Mouse (Mus musculus) CD4-positive helper T cell, adult 2 months (primary cell): Measurements from ENCODE around the gene Senp3.
"Not testable (repeated sequence)": the region's sequence is repeated elsewhere in the genome, so short reads cannot be mapped to it uniquely, and the experiment has no call there.

ENCODE experiments used
- DNase-seq: peaks from one replicate; pipeline ENCODE4 v3.0.0-alpha.2; 2012; ENCODE audit warnings: low read depth, missing footprints, low spot score

The Senp3 gene

GRCm38 (mm10) chr11:69655264-69656064, 26.4 kb downstream of the Senp3 start, which contains the start of gene Sox15:
Gene Sox15, plus strand, starts transcription at chr11:69655314.
- peak; percentile 46 for DNase-seq

DNA sequence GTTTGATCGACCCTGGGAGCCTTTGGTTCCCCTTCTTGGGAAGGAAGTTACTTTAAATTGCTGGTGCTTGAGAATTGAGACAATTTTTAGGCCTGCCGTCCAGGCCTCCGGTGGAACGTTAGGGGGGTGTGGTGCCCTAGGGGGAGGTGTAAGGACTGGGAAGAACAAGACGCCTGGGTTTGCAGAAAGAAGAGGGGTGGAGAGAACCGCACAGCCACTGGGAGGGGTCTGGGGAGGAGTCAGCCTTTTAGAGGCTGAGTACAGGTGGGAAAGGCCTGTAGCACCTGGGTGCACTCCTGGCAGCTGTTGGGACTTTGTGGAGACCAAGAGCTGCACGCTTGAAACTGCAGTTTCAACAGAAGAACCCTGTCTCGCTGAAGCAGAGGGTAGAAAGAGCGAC, 27.1 kb downstream of the Senp3 start:
- no peak for DNase-seq

GRCm38 (mm10) chr11:69653399-69653798, 28.5 kb downstream of the Senp3 start:
- no peak for DNase-seq

GRCm38 (mm10) chr11:69645860-69646259, 36.0 kb downstream of the Senp3 start:
- DNase-seq, result no peak

DNA sequence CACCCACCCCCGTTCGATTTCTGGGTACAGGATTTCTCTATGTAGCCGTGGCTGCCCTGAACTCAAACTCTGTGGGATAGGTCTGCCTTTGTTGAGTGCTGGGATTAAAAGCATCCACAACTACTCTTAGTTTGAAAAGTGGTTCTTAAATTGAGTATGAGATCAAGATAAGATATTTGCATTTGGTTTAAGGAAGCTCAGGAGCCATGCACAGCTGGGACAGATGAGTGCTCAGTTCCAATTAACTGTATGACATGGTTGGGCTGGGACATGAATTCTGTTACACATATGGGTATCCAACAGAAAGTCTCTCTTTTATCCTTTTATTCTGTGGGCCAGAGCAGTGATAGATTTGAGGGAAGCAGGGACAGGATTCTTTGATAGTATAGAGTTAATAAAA, 46.4 kb downstream of the Senp3 start:
- no peak for DNase-seq

DNA sequence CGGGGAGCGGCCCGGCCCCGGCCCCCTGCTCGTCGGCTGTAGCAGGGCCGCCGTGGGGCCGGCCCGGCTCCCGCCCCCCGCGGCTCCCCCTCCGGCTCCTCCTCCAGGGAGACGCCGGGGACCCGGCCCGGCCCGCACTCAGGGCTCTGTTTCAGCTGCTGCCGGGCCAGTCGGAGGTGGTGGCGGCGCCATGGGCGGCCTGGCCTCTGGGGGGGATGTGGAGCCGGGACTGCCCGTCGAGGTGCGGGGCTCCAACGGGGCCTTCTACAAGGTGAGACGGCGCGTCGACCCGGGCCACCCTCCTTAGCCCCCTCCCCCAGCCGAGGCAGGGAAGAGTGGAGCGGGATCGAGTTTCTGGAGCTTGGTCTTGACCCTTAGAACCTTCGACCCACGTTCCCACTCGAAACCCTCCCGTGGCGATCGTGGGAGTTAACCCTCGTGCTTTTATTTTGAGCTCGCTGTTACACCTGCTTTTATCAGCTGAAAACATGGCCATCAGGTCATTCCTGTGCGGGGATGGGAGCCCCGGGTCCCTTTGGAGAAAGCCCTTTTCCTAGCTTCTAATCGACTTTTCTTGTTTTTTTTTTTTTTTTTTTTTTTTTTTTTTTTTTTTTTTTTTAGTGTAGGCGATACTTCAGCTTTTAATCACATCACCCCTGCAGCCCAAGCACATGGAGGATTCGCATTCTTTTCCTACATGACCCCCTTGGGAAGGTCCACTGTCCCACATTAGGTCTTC, 48.6 kb downstream of the Senp3 start:
- peak; percentile 18 for DNase-seq

DNA sequence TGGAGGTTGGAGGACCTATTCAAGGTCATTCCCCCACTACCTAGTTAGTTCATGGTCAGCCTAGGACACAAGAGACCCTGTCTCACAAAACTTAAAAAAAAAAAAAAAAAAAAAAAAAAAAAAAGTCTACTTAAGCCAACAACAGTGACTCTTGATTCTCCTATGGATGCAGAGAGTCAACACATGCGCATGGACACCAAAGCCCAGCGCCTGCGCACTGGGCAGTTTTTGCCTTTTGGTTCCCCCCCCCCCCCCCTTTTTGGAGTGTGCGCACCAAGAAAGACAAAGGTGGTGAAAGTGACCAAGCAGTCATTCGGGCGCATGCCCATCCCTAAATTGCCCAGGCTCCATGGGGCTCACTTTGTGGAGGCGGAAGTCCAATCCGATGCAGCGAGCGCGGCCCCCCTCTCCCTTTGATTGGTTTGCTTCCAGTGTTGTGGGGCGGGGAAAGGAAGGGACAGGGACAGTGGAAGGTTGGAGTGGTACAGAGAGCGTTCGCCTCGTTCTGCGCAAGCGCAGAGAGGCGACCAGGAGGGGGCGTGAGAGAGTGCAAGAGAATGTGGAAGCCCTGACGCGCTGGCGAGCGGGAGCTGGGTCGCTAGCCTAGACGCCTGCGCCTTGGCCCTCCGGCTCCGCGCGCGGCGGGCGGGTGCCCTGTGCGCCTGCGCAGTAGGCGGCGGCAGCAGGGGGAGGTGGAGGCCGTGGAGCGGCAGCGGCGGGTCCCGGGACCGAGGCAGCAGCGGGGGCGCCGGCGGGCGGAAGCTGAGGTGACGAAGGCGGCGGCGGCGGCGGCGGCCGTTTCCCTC, 49.4 kb downstream of the Senp3 start, which contains the start of gene Fxr2:
Gene Fxr2 (plus strand): TSS at position 707 of the 806 bp plus-strand sequence.
- peak; percentile 100 for DNase-seq

GRCm38 (mm10) chr11:69629802-69630201, 52.1 kb downstream of the Senp3 start:
- peak; percentile 62 for DNase-seq

- peak; percentile 81 for DNase-seq
These were observed 53.6 kb downstream of the Senp3 start for GRCm38 (mm10) chr11:69628286-69628685.

DNA sequence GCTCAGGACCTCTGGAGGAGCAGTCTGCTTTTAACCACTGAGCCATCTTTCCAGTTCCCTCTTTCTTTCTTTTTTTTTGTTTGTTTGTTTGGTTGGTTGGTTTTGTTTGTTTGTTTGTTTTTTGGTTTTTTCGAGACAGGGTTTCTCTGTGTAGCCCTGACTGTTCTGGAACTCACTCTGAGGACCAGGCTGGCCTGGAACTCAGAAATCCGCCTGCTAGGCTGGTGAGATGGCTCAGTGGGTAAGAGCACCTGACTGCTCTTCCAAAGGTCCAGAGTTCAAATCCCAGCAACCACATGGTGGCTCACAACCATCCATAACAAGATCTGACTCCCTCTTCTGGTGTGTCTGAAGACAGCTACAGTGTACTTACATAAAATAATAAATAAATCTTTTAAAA, 57.5 kb downstream of the Senp3 start:
- DNase-seq, result not testable (repeated sequence)
